Mouse (Mus musculus): ENCODE data around the gene Trpc2. TPM values are rescaled to one million over a fixed set of nuclear protein-coding genes. Genes with fewer than 3 reads are reported as not detected.

Gene Trpc2
- polyA plus RNA-seq, 1 experiment from 2014 or later, result not detected

- Histone ChIP-seq H3K4me2 (replicated peaks) (no peak overlapping the region), H3K27ac (no peak overlapping the region), H3K4me3 (replicated peaks) (no peak overlapping the region), H3K36me3 (peaks cover 42% of the 10 kb centered on the region), H3K4me1 (replicated peaks) (no peaks in the 10 kb centered on the region), H3K9ac (no peak overlapping the region), H3K27me3 (replicated peaks) (no peaks in the 10 kb centered on the region), H3K9me3 (no peaks in the 10 kb centered on the region)
- ATAC-seq, result no peak
- 84% methylated on average over 7 of the region's 7 CpGs for WGBS
Observed at GRCm38 (mm10) chr7:102076714-102077296, 6.1 kb upstream of the Trpc2 start.

- no peaks in the 10 kb centered on the region for H3K9me3 ChIP-seq
- H3K4me3 ChIP-seq (replicated peaks), result no peak overlapping the region
- ATAC-seq, result no peak
- peaks cover 46% of the 10 kb centered on the region for H3K36me3 ChIP-seq
- H3K9ac ChIP-seq, result no peak overlapping the region
- no peak overlapping the region for H3K27ac ChIP-seq
- WGBS, result 73% methylated on average over 7 of the region's 7 CpGs
- no peaks in the 10 kb centered on the region for H3K4me1 ChIP-seq (replicated peaks)
- no peaks in the 10 kb centered on the region for H3K27me3 ChIP-seq (replicated peaks)
- H3K4me2 ChIP-seq (replicated peaks), result no peak overlapping the region
Observed at GRCm38 (mm10) chr7:102078517-102078916, 4.4 kb upstream of the Trpc2 start.

GRCm38 (mm10) chr7:102080311-102080710 is 2.6 kb upstream of the Trpc2 start:
- peaks cover 42% of the 10 kb centered on the region for H3K36me3 ChIP-seq
- H3K27me3 ChIP-seq (replicated peaks), result no peaks in the 10 kb centered on the region
- no peak for ATAC-seq
- no peak overlapping the region for H3K9ac ChIP-seq
- no peak overlapping the region for H3K27ac ChIP-seq
- no peaks in the 10 kb centered on the region for H3K4me1 ChIP-seq (replicated peaks)
- no peaks in the 10 kb centered on the region for H3K9me3 ChIP-seq
- no peak overlapping the region for H3K4me3 ChIP-seq (replicated peaks)
- 82% methylated on average over 8 of the region's 8 CpGs for WGBS
- H3K4me2 ChIP-seq (replicated peaks), result no peak overlapping the region

GRCm38 (mm10) chr7:102081784-102082183 is 1.1 kb upstream of the Trpc2 start:
- no peak overlapping the region for H3K27ac ChIP-seq
- H3K9me3 ChIP-seq, result no peaks in the 10 kb centered on the region
- no peak overlapping the region for H3K4me2 ChIP-seq (replicated peaks)
- peaks cover 36% of the 10 kb centered on the region for H3K36me3 ChIP-seq
- no peaks in the 10 kb centered on the region for H3K4me1 ChIP-seq (replicated peaks)
- H3K27me3 ChIP-seq (replicated peaks), result no peaks in the 10 kb centered on the region
- ATAC-seq, result no peak
- no peak overlapping the region for H3K4me3 ChIP-seq (replicated peaks)
- WGBS, result 95% methylated on average over 5 of the region's 5 CpGs
- H3K9ac ChIP-seq, result no peak overlapping the region

- Histone ChIP-seq H3K4me3 (replicated peaks) (no peak overlapping the region), H3K4me1 (replicated peaks) (no peaks in the 10 kb centered on the region), H3K9me3 (no peaks in the 10 kb centered on the region), H3K27me3 (replicated peaks) (no peaks in the 10 kb centered on the region), H3K4me2 (replicated peaks) (no peak overlapping the region), H3K36me3 (peaks cover 28% of the 10 kb centered on the region), H3K27ac (no peak overlapping the region), H3K9ac (no peak overlapping the region)
- no peak for ATAC-seq
- 86% methylated on average over 26 of the region's 26 CpGs for WGBS
Observed at GRCm38 (mm10) chr7:102084041-102084696, 1.3 kb downstream of the Trpc2 start.

GRCm38 (mm10) chr7:102087336-102087735 is 4.4 kb downstream of the Trpc2 start:
- no peaks in the 10 kb centered on the region for H3K27me3 ChIP-seq (replicated peaks)
- no peak overlapping the region for H3K4me3 ChIP-seq (replicated peaks)
- no peak overlapping the region for H3K4me2 ChIP-seq (replicated peaks)
- H3K4me1 ChIP-seq (replicated peaks), result no peaks in the 10 kb centered on the region
- no peak for ATAC-seq
- H3K9ac ChIP-seq, result no peak overlapping the region
- H3K27ac ChIP-seq, result no peak overlapping the region
- 83% methylated on average over 4 of the region's 4 CpGs for WGBS
- no peaks in the 10 kb centered on the region for H3K9me3 ChIP-seq
- peaks cover 9% of the 10 kb centered on the region; the same call in 1 of the 2 replicates for H3K36me3 ChIP-seq

- peak; percentile 76 for ATAC-seq
- H3K27ac ChIP-seq, result no peak overlapping the region
- peak overlapping the region; percentile 55 for H3K4me2 ChIP-seq (replicated peaks)
- no peaks in the 10 kb centered on the region for H3K9me3 ChIP-seq
- peak overlapping the region; percentile 14 for H3K4me3 ChIP-seq (replicated peaks)
- H3K27me3 ChIP-seq (replicated peaks), result no peaks in the 10 kb centered on the region
- no peaks in the 10 kb centered on the region for H3K36me3 ChIP-seq
- WGBS, result 5% methylated on average over 30 of the region's 30 CpGs
- H3K4me1 ChIP-seq (replicated peaks), result peaks cover 13% of the 10 kb centered on the region
- H3K9ac ChIP-seq, result no peak overlapping the region; the same call in 1 of the 2 replicates
Observed at GRCm38 (mm10) chr7:102099760-102100661, 17.1 kb downstream of the Trpc2 start.

GRCm38 (mm10) chr7:102100868-102101267 is 18.0 kb downstream of the Trpc2 start:
- Histone ChIP-seq H3K27ac (no peak overlapping the region), H3K27me3 (replicated peaks) (no peaks in the 10 kb centered on the region), H3K4me1 (replicated peaks) (peaks cover 13% of the 10 kb centered on the region), H3K36me3 (no peaks in the 10 kb centered on the region), H3K9ac (no peak overlapping the region), H3K9me3 (no peaks in the 10 kb centered on the region), H3K4me2 (replicated peaks) (no peak overlapping the region), H3K4me3 (replicated peaks) (no peak overlapping the region)
- 55% methylated on average over 5 of the region's 5 CpGs for WGBS
- no peak for ATAC-seq

- peaks cover 13% of the 10 kb centered on the region for H3K4me1 ChIP-seq (replicated peaks)
- no peaks in the 10 kb centered on the region for H3K36me3 ChIP-seq
- H3K9ac ChIP-seq, result no peak within 1 kb of the TSS
- WGBS, result 74% methylated on average over 5 of the region's 5 CpGs
- ATAC-seq, result no peak
- no peaks in the 10 kb centered on the region for H3K9me3 ChIP-seq
- H3K27me3 ChIP-seq (replicated peaks), result no peaks in the 10 kb centered on the region
- H3K4me2 ChIP-seq (replicated peaks), result no peak within 1 kb of the TSS
- no peak within 1 kb of the TSS for H3K4me3 ChIP-seq (replicated peaks)
- H3K27ac ChIP-seq, result no peak within 1 kb of the TSS
Observed at GRCm38 (mm10) chr7:102101487-102101886, 18.6 kb downstream of the Trpc2 start, which contains the start of gene Art1. Art1 (plus strand) TSS chr7:102101743.

GRCm38 (mm10) chr7:102102241-102102640 is 19.3 kb downstream of the Trpc2 start:
- Histone ChIP-seq H3K36me3 (no peaks in the 10 kb centered on the region), H3K4me3 (replicated peaks) (no peak overlapping the region), H3K9me3 (no peaks in the 10 kb centered on the region), H3K27ac (no peak overlapping the region), H3K9ac (no peak overlapping the region), H3K27me3 (replicated peaks) (no peaks in the 10 kb centered on the region), H3K4me1 (replicated peaks) (peaks cover 20% of the 10 kb centered on the region), H3K4me2 (replicated peaks) (no peak overlapping the region)
- ATAC-seq, result no peak
- 55% methylated on average over 8 of the region's 8 CpGs for WGBS

GRCm38 (mm10) chr7:102102696-102103095 is 19.8 kb downstream of the Trpc2 start:
- Histone ChIP-seq H3K36me3 (no peaks in the 10 kb centered on the region), H3K27me3 (replicated peaks) (no peaks in the 10 kb centered on the region), H3K4me3 (replicated peaks) (no peak overlapping the region), H3K9me3 (no peaks in the 10 kb centered on the region), H3K4me2 (replicated peaks) (no peak overlapping the region), H3K27ac (no peak overlapping the region), H3K4me1 (replicated peaks) (peaks cover 21% of the 10 kb centered on the region), H3K9ac (no peak overlapping the region)
- WGBS, result 37% methylated on average over 6 of the region's 6 CpGs
- no peak for ATAC-seq

GRCm38 (mm10) chr7:102103555-102103954 is 20.6 kb downstream of the Trpc2 start:
- Histone ChIP-seq H3K36me3 (no peaks in the 10 kb centered on the region), H3K27me3 (replicated peaks) (no peaks in the 10 kb centered on the region), H3K4me3 (replicated peaks) (no peak overlapping the region), H3K4me2 (replicated peaks) (no peak overlapping the region), H3K9ac (no peak overlapping the region), H3K9me3 (no peaks in the 10 kb centered on the region), H3K4me1 (replicated peaks) (peaks cover 21% of the 10 kb centered on the region), H3K27ac (no peak overlapping the region)
- 86% methylated on average over 2 of the region's 2 CpGs for WGBS
- no peak for ATAC-seq

Data from intestine, embryonic 15.5 days (tissue).